Mouse (Mus musculus): ENCODE results near the gene Ptdss2. TPM values are rescaled to one million over a fixed set of nuclear protein-coding genes. Genes with fewer than 3 reads are reported as not detected.

Ptdss2 gene
- polyA plus RNA-seq, 1 experiment: 346 TPM

DNA sequence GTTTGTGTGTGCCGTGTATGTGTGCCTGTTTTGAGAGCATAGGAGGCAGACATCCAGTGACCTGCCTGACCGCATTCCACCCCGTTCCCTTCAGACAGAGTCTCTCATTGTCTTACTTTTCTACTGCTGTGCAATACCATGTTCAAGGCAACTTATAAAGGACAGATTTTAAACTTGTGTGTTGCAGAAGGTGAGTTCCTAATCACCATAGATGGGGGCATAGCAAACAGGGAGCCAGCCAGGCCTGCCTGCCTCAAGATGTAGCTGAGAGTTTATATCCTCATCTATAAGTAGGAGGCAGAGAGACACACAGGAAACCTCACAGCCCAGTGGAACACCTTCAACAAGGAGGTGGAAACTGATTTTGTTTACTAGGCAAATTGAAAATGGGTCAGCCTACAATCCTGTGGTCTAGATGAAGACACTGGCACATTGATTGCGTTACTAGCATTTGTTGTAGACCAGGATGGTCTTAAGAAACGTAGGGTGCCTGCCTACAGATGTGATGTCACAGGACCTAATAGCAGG, 51.2 kb downstream of the Ptdss2 start:
- H3K4me1 ChIP-seq (ENCODE audit: control insufficient read depth, insufficient read depth, low read length): peaks cover 2% of the 10 kb centered on the region
- no peak overlapping the region; the same call in 1 of the 2 replicates for H3K4me3 ChIP-seq (ENCODE audit: control insufficient read depth, low read depth, low read length)
- peak overlapping the region; percentile 95 for H3K27ac ChIP-seq (ENCODE audit: control insufficient read depth, insufficient read depth, low read depth, low read length)
- no peak for TF ChIP-seq CTCF (IDR thresholded peaks at IDR 0.05; ENCODE audit: control insufficient read depth, insufficient read depth, insufficient replicate concordance, low read depth, low read length)
- TF ChIP-seq POLR2A (IDR thresholded peaks at IDR 0.05; ENCODE audit: control insufficient read depth, low read depth, low read length): no peak
- no peaks in the 10 kb centered on the region for H3K27me3 ChIP-seq (ENCODE audit: control insufficient read depth, insufficient read depth, low read length)
- H3K36me3 ChIP-seq (ENCODE audit: control insufficient read depth, insufficient read depth, low read length): no peaks in the 10 kb centered on the region

DNA sequence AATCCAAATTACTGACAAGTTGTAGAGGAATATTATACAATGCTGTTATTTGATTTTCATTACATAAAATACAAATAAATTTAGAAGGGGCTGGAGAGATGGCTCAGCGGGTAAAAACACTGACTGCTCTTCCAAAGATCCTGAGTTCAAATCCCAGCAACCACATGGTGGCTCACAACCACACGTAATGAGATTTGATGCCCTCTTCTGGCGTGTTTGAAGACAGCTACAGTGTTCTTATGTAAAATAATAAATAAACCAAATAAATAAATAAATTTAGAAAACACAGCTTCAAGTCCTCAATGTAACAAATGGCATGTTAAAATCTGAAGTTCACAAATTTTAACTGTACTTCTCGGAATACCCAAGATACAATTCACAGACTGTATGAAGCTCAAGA, 52.9 kb downstream of the Ptdss2 start:
- Histone ChIP-seq H3K27me3 (ENCODE audit: control insufficient read depth, insufficient read depth, low read length) (no peaks in the 10 kb centered on the region), H3K4me3 (ENCODE audit: control insufficient read depth, low read depth, low read length) (no peak overlapping the region), H3K4me1 (ENCODE audit: control insufficient read depth, insufficient read depth, low read length) (no peaks in the 10 kb centered on the region; the same call in 1 of the 2 replicates), H3K27ac (ENCODE audit: control insufficient read depth, insufficient read depth, low read depth, low read length) (no peak overlapping the region), H3K36me3 (ENCODE audit: control insufficient read depth, insufficient read depth, low read length) (no peaks in the 10 kb centered on the region)
- TF ChIP-seq POLR2A (IDR thresholded peaks at IDR 0.05; ENCODE audit: control insufficient read depth, low read depth, low read length): no peak
- TF ChIP-seq CTCF (IDR thresholded peaks at IDR 0.05; ENCODE audit: control insufficient read depth, insufficient read depth, insufficient replicate concordance, low read depth, low read length): no peak

DNA sequence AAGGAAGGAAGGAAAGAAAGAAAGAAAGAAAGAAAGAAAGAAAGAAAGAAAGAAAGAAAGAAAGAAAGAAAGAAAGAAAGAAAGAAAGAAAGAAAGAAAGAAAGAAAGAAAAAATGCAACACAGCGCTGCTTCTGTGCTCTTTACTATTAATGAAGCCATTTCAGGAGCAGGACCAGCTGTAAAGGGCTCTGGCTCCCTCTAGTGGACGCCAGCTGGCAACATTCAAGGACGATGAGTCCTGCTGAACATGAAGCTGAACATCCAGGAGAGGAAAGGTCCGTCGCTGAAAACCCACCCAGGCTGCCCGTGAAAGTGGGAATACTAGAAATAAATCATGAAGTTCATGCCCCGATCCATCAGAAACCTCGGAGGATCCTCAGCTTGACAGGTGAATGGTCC, 54.0 kb downstream of the Ptdss2 start:
- TF ChIP-seq POLR2A (IDR thresholded peaks at IDR 0.05; ENCODE audit: control insufficient read depth, low read depth, low read length) (no peak), CTCF (IDR thresholded peaks at IDR 0.05; ENCODE audit: control insufficient read depth, insufficient read depth, insufficient replicate concordance, low read depth, low read length) (peak; percentile 89; the same call in 1 of the 2 replicates)
- H3K27ac ChIP-seq (ENCODE audit: control insufficient read depth, insufficient read depth, low read depth, low read length): no peak overlapping the region
- no peaks in the 10 kb centered on the region; the same call in 1 of the 2 replicates for H3K4me1 ChIP-seq (ENCODE audit: control insufficient read depth, insufficient read depth, low read length)
- no peaks in the 10 kb centered on the region for H3K36me3 ChIP-seq (ENCODE audit: control insufficient read depth, insufficient read depth, low read length)
- no peaks in the 10 kb centered on the region for H3K27me3 ChIP-seq (ENCODE audit: control insufficient read depth, insufficient read depth, low read length)
- H3K4me3 ChIP-seq (ENCODE audit: control insufficient read depth, low read depth, low read length): no peak overlapping the region

DNA sequence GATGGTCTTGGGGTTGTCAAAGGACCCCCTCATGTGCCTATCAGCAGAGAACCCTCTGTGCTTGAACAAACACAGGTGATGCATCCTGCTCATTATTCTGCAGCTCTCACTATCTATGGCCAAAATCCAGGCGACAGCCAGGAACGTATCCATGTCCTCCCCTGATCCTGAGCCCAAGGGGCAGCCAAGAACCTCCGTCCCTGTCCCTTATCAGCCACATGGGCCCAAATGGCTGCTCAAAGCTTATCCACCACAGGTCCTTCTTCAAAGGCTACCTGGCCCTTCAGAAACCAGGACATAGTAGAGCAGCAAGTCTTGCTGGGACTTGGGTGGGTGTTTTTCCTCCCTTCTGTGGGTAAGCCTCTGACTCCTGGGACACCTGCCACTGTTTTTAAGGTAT, 66.0 kb downstream of the Ptdss2 start:
- Histone ChIP-seq H3K4me3 (ENCODE audit: control insufficient read depth, low read depth, low read length) (no peak overlapping the region), H3K27ac (ENCODE audit: control insufficient read depth, insufficient read depth, low read depth, low read length) (no peak overlapping the region), H3K36me3 (ENCODE audit: control insufficient read depth, insufficient read depth, low read length) (no peaks in the 10 kb centered on the region), H3K27me3 (ENCODE audit: control insufficient read depth, insufficient read depth, low read length) (no peaks in the 10 kb centered on the region), H3K4me1 (ENCODE audit: control insufficient read depth, insufficient read depth, low read length) (peaks cover 6% of the 10 kb centered on the region)
- TF ChIP-seq CTCF (IDR thresholded peaks at IDR 0.05; ENCODE audit: control insufficient read depth, insufficient read depth, insufficient replicate concordance, low read depth, low read length) (no peak), POLR2A (IDR thresholded peaks at IDR 0.05; ENCODE audit: control insufficient read depth, low read depth, low read length) (no peak)

DNA sequence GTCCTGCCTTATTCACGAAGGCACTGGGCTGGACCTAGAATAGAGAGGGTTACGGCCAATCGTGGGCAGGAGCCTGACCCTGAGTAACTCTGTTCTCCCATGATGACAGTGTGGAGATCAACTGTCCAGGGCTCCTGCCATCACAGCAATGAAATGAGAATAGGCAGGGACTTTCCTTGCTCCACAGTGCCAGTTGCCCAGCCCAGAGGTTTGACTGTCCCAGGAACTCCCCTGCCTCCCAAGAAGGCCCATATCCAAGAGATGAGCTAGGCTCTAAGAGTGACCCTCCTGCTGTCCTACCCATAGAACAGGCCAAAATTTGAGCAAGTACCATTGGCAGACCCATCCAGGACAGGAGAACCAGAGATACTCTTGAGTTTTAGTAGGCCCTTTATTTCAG, 66.6 kb downstream of the Ptdss2 start:
- Histone ChIP-seq H3K4me3 (ENCODE audit: control insufficient read depth, low read depth, low read length) (no peak overlapping the region), H3K4me1 (ENCODE audit: control insufficient read depth, insufficient read depth, low read length) (peaks cover 7% of the 10 kb centered on the region), H3K36me3 (ENCODE audit: control insufficient read depth, insufficient read depth, low read length) (no peaks in the 10 kb centered on the region), H3K27me3 (ENCODE audit: control insufficient read depth, insufficient read depth, low read length) (no peaks in the 10 kb centered on the region), H3K27ac (ENCODE audit: control insufficient read depth, insufficient read depth, low read depth, low read length) (no peak overlapping the region)
- TF ChIP-seq POLR2A (IDR thresholded peaks at IDR 0.05; ENCODE audit: control insufficient read depth, low read depth, low read length) (no peak), CTCF (IDR thresholded peaks at IDR 0.05; ENCODE audit: control insufficient read depth, insufficient read depth, insufficient replicate concordance, low read depth, low read length) (no peak)

DNA sequence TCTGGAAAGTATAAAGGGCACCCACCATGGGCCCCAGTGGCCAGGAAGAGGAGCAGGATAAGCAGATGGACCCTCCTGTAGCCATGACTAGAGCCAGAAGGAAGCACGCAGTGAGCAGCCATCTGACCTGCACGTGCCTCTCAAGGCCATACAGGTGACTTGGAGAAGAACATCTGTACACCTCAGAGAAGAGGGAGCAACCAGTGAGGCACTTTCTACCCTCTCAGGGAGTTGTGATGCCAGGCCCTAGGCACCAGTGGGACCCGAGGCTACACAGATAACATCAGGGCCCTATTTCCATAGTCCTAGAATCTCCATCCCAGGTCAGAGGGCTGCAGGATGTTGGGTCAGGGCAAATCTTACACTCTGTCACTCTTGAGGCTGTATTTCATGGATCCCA, 68.0 kb downstream of the Ptdss2 start:
- no peaks in the 10 kb centered on the region for H3K36me3 ChIP-seq (ENCODE audit: control insufficient read depth, insufficient read depth, low read length)
- H3K4me3 ChIP-seq (ENCODE audit: control insufficient read depth, low read depth, low read length): no peak overlapping the region
- no peaks in the 10 kb centered on the region for H3K27me3 ChIP-seq (ENCODE audit: control insufficient read depth, insufficient read depth, low read length)
- no peak overlapping the region for H3K27ac ChIP-seq (ENCODE audit: control insufficient read depth, insufficient read depth, low read depth, low read length)
- H3K4me1 ChIP-seq (ENCODE audit: control insufficient read depth, insufficient read depth, low read length): peaks cover 7% of the 10 kb centered on the region
- TF ChIP-seq POLR2A (IDR thresholded peaks at IDR 0.05; ENCODE audit: control insufficient read depth, low read depth, low read length) (no peak), CTCF (IDR thresholded peaks at IDR 0.05; ENCODE audit: control insufficient read depth, insufficient read depth, insufficient replicate concordance, low read depth, low read length) (no peak)

DNA sequence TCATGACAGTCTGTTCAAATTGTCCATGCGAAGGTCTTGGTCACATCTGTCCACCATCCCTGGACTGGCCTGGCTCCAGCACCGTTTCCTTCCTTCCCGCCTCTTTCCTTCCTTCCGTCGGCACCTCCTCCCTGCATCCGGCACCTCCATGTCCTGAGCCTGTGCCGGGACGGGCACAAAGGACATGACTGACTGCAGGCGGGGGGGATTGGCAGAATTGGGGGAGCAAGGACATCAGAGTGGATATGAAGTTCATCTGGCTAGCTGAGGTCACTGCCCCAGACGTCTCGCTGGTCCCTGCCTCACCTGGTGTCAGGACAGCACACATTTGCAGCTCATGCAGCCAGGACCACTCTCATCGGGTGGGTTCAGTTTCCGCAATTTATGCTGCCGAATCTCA, 68.9 kb downstream of the Ptdss2 start:
- Histone ChIP-seq H3K36me3 (ENCODE audit: control insufficient read depth, insufficient read depth, low read length) (no peaks in the 10 kb centered on the region), H3K27ac (ENCODE audit: control insufficient read depth, insufficient read depth, low read depth, low read length) (no peak overlapping the region)
- TF ChIP-seq CTCF (IDR thresholded peaks at IDR 0.05; ENCODE audit: control insufficient read depth, insufficient read depth, insufficient replicate concordance, low read depth, low read length) (no peak), POLR2A (IDR thresholded peaks at IDR 0.05; ENCODE audit: control insufficient read depth, low read depth, low read length) (no peak)

More for the DNA sequence above, 68.9 kb downstream of the Ptdss2 start:
- Histone ChIP-seq H3K4me1 (ENCODE audit: control insufficient read depth, insufficient read depth, low read length) (peaks cover 7% of the 10 kb centered on the region), H3K27me3 (ENCODE audit: control insufficient read depth, insufficient read depth, low read length) (no peaks in the 10 kb centered on the region), H3K4me3 (ENCODE audit: control insufficient read depth, low read depth, low read length) (no peak overlapping the region)
